Mouse (Mus musculus) heart, postnatal 0 days (tissue): ENCODE measurements around the gene St8sia4.

Source experiments
- CTCF ChIP-seq: IDR thresholded peaks from 2 replicates; pipeline ENCODE4 v1.5.1; 2016; ENCODE audit warnings: antibody characterized with exemption, control low read depth, low read depth
- EP300 ChIP-seq: IDR thresholded peaks from 2 replicates; pipeline ENCODE4 v1.6.1; 2016; ENCODE audit warnings: antibody characterized with exemption, low read depth

- TF ChIP-seq CTCF (no peak), EP300 (no peak)
Observed at GRCm38 (mm10) chr1:95605458-95605857, 61.9 kb downstream of the St8sia4 start.
